Mouse (Mus musculus) bone marrow, adult 2 months (tissue): ENCODE data around the gene Reps2.

Experiments used
- CTCF ChIP-seq: fragments of 200-500 bp; IDR thresholded peaks from 2 replicates; pipeline ENCODE4 v1.5.1; 2011; ENCODE audit warnings: low read length, control low read depth; ENCODE audit not compliant: control insufficient read depth, insufficient read depth
- POLR2A ChIP-seq: fragments of 200-500 bp; IDR thresholded peaks from 2 replicates; pipeline ENCODE4 v1.6.1; 2011; ENCODE audit warnings: low read depth, mild to moderate bottlenecking, control low read depth, low read length, borderline replicate concordance; ENCODE audit not compliant: control insufficient read depth

DNA sequence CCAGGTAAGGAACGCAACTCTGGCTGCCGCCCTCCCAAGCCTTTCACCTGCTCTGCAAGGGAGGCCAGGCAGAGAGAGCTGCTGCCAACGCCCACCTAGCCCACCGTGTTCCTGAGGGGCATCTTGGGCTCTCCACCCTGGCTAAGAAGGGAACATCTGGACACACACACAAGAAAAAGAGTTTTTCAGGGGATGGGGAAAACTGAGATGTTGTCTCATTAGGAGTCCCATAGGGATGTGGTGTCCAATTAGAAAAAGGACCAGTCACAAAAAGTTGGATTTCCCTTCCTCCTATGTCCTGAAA lies 292 bp upstream of the Reps2 start:
- TF ChIP-seq CTCF (no peak), POLR2A (no peak)
